Mouse (Mus musculus) cerebellum, adult 2 months (tissue): ENCODE measurements around the gene Pdlim7. TPM values are rescaled to one million over a fixed set of nuclear protein-coding genes. Genes with fewer than 3 reads are reported as not detected.

Source experiments
- DNase-seq, 2 experiments: peaks; one replicate each; pipeline ENCODE4 v3.0.0; 2021
- H3K27ac ChIP-seq: fragments of 200-500 bp; 2 replicates; pipeline ENCODE4 v1.5.1; 2012; ENCODE audit warnings: low read length, control low read depth, inconsistent platforms; ENCODE audit not compliant: insufficient read depth
- H3K27me3 ChIP-seq: fragments of 200-500 bp; 2 replicates; pipeline ENCODE4 v1.6.1; 2012; ENCODE audit warnings: inconsistent platforms, mild to moderate bottlenecking, low read length, moderate library complexity; ENCODE audit not compliant: control insufficient read depth, insufficient read depth
- H3K4me1 ChIP-seq: fragments of 200-500 bp; 2 replicates; pipeline ENCODE4 v1.6.1; 2011; ENCODE audit warnings: low read length; ENCODE audit not compliant: control insufficient read depth, insufficient read depth
- H3K4me3 ChIP-seq: fragments of 200-500 bp; replicated peaks from 2 replicates; pipeline ENCODE3; 2011; ENCODE audit warnings: mild to moderate bottlenecking, low read depth, low read length, control low read depth; ENCODE audit not compliant: insufficient read depth
- CTCF ChIP-seq: fragments of 200-500 bp; IDR thresholded peaks from 2 replicates; pipeline ENCODE4 v1.5.1; 2011; ENCODE audit warnings: low read depth, mild to moderate bottlenecking, control low read depth, low read length, moderate library complexity, borderline replicate concordance; ENCODE audit not compliant: insufficient read depth
- POLR2A ChIP-seq: fragments of 200-500 bp; IDR thresholded peaks from 2 replicates; pipeline ENCODE4 v1.6.1; 2011; ENCODE audit warnings: low read length, control low read depth, borderline replicate concordance; ENCODE audit not compliant: insufficient read depth
- WGBS: fragments of 180-500 bp; shearing (Covaris S2); methylation state at CpG from one replicate; pipeline ENCODE4 v1.1.7; 2018; 5-methylcytosine and 5-hydroxymethylcytosine counted together
- polyA plus RNA-seq: library from polyadenylated mRNA; depleted of rRNA; stranded (reverse); fragments of >200 nt; gene quantifications from 2 replicates; pipeline ENCODE4 v1.2.3, GENCODE M21; 2012

The Pdlim7 gene
- polyA plus RNA-seq, 1 experiment = 66.8 TPM

DNA sequence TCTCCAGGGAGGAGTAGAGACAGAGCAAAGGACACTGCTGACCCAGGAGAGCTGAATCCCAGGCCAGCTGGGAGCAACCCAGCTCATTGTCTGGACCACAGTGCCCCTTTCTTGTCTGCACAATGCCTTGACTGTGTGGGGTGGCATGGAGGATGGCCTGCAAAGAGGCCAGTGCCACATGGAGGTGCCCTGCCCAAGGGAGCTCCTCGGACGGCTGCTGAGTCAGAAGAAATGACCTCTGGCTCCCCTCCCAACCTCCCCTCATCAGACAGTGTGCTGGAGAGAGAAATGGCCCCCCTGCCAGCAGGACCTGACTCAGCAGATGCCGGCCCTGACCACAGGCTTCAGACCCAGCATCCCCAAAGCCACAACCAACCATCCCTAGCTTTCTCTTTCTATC, 48.3 kb downstream of the Pdlim7 start:
- H3K4me1 ChIP-seq = peaks cover 5% of the 10 kb centered on the region
- H3K27me3 ChIP-seq = no peaks in the 10 kb centered on the region
- no peak for TF ChIP-seq CTCF
- peak in 1 of 2 experiments; percentile 34 for DNase-seq
- H3K27ac ChIP-seq = no peak overlapping the region
- H3K4me3 ChIP-seq = no peak overlapping the region
- 38% methylated on average over 3 of the region's 3 CpGs for WGBS

DNA sequence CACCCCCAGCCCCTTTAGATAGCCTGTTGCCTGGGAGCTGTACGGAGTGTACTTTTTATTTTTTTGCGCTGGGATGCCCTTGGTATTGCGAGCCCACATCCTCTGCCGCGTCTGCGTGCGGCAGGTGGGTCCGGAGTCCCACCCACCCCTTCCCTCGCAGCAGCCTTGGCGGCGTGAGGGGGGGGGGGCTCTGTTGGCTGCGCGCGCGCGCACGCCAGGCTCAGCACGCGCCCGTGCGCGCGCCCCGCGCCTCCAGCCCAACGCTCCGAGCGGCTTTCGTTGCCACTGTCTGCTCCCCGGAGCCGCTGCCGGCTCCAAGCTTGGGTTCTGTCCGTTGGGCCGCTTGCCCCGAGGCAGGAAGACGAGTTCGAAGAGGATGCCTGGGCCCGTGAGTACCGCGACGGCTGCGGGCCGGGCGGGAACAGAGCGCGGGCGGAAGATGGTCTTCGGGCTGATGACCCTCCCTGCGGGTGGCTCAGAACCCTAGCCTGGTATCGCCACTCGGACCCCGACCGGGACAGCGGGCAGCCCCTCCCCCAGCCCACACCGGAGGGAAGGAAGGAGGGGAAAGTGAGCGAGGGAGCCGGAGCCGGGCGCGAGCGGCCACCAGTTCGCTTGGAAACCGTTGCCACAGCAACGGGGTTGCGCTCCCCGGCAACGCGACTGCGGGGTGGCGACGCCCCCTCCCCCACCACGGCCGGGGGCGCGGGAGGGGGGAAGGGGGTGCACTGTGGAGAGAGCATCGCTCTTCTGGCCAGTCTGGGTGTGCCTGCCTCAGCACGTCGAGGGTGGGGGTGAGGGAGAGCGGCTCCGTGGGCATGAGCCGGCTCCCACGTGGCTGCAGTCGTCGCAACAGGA, 49.2 kb downstream of the Pdlim7 start, which contains the start of gene Prr7:
Gene Prr7 (plus strand): TSS at position 241 of the 858 bp plus-strand sequence.
- WGBS = 1% methylated on average over 74 of the region's 84 CpGs
- Histone ChIP-seq H3K4me3 (peak within 1 kb of the TSS; percentile 61), H3K4me1 (peaks cover under 1% of the 10 kb centered on the region; the same call in 1 of the 2 replicates), H3K27ac (no peak within 1 kb of the TSS), H3K27me3 (no peaks in the 10 kb centered on the region)
- no peak for TF ChIP-seq POLR2A
- TF ChIP-seq CTCF = no peak
- DNase-seq = peak; percentile 56 to 57

DNA sequence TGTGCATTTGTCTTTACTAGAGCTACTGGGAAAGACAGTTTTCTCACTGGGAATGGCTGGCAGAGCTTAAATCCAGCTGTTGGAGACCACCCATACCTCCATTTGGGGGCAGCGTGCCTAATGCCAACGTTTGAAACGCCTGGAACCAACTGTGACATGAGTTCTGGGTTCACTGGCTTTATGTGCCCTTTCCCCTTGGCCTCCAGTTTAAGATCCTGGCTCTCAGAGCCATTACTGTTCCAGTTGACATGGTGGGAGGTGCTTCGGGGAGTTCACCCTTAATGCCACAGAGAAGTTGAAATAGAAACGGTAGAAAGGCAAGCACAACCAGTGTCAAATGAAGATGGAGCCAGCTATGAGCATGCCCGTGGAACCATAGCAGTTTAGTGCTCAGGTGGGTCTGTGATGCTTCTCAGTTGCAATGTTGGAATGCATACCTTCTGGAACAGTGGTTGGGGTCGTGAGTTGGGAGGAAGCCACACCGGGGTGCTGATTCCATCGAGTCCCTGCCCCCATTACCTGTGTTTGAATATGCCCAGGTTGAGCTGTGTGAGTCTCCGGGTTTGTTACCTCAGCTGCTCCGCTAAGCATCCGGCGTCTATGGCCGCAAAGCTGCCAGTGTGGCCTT, 50.0 kb downstream of the Pdlim7 start:
- no peak for TF ChIP-seq CTCF
- TF ChIP-seq POLR2A = no peak
- Histone ChIP-seq H3K27ac (no peak overlapping the region), H3K4me1 (no peaks in the 10 kb centered on the region), H3K27me3 (no peaks in the 10 kb centered on the region), H3K4me3 (peak overlapping the region; percentile 41)
- 21% methylated on average over 14 of the region's 14 CpGs for WGBS
- DNase-seq = no peak

DNA sequence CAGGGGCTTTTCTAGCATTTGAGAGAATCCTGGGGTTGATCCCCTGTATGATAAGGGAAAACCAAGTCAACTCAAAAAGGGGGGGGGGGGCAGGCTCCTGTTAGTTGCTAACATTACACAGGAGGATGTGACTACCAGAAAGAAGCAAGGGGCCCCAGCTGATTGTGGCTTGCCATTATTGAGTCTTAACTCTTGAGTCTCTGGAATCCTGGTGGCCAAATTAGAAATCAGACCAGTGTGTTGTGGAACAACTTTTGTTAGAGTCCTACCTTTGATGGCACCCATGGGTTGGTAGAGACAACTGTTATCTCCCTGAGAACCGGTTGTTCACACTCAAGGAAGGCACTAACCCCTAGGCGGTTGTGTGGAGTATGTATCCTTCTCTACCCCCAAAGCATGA, 50.5 kb downstream of the Pdlim7 start:
- Histone ChIP-seq H3K27ac (no peak overlapping the region), H3K27me3 (no peaks in the 10 kb centered on the region), H3K4me1 (no peaks in the 10 kb centered on the region), H3K4me3 (no peak overlapping the region)
- DNase-seq = no peak
- 90% methylated on average over 2 of the region's 2 CpGs for WGBS
- TF ChIP-seq CTCF (no peak), POLR2A (no peak)

DNA sequence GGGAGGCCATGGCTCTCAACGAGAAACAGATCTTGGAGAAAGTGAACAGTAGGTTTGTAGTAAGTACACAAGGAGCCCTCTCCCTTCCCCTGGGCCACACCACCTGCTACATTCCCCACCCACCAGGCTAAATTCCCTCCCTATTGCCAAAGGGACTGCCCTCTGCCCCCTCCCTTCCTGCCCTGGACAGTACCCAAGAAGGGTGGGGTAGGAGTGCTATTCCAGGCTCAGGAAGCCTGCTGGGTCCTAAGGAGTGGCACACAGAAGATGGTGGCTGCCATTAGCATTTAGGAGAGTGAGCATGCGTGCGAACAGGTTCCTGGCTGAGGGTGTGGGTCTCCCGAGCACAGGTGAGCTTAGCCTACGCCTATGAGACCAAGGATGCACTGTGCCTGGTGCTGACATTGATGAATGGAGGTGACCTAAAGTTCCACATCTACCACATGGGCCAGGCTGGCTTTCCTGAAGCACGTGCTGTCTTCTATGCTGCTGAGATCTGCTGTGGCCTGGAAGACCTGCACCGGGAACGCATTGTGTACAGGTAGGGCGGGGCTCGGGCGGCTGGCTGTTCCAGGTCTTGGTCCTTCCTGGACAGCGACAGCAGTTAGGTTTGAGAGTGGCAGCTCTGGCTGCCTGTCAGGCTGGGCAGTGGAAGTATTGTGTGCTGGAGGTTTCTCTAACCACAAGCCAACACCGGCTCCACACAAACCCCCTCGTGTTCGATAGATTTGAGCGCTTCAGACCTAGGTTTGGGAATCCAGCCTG, 61.5 kb downstream of the Pdlim7 start:
- H3K4me3 ChIP-seq = no peak overlapping the region
- H3K27ac ChIP-seq = no peak overlapping the region
- DNase-seq = no peak
- H3K27me3 ChIP-seq = no peaks in the 10 kb centered on the region
- TF ChIP-seq CTCF = no peak
- TF ChIP-seq POLR2A = no peak
- peaks cover 12% of the 10 kb centered on the region for H3K4me1 ChIP-seq
- WGBS = 88% methylated on average over 16 of the region's 16 CpGs

- Histone ChIP-seq H3K27ac (no peak overlapping the region), H3K4me1 (peaks cover 12% of the 10 kb centered on the region), H3K4me3 (no peak overlapping the region), H3K27me3 (no peaks in the 10 kb centered on the region)
- TF ChIP-seq POLR2A (no peak), CTCF (no peak)
- WGBS = 88% methylated on average over 10 of the region's 10 CpGs
- DNase-seq = no peak
Observed at GRCm38 (mm10) chr13:55451296-55451695, 62.2 kb downstream of the Pdlim7 start.

DNA sequence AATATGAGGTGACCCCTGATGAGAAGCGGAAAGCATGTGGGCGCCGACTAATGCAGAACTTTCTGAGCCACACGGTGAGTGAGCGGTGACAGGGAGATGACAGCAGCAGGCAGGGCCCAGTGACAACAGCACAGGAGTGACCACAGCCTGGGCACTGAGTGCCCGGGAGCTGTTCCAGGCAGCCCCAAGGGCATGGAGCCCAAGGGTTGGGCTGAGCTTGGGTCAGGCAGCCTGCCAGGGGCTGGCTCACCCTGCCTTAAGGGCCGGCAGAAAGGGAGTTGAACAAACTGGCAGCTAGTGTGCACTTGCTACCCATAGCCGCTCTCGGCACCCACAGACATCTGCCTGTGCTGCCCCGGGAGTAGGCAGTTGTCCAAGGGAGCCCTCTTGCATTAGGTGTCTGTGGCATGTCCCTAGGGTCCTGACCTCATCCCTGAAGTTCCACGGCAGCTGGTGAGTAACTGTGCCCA, 62.9 kb downstream of the Pdlim7 start:
- Histone ChIP-seq H3K4me1 (peaks cover 12% of the 10 kb centered on the region), H3K27me3 (no peaks in the 10 kb centered on the region), H3K4me3 (no peak overlapping the region), H3K27ac (no peak overlapping the region)
- WGBS = 27% methylated on average over 11 of the region's 11 CpGs
- no peak for TF ChIP-seq POLR2A
- TF ChIP-seq CTCF = no peak
- peak; percentile 59 to 67 for DNase-seq
